Mouse (Mus musculus): ENCODE measurements around the gene Cd82. TPM values are rescaled to one million over a fixed set of nuclear protein-coding genes. Genes with fewer than 3 reads are reported as not detected.

Cd82 gene
- polyA plus RNA-seq, 1 experiment from 2014 or later, result 20.0 TPM

DNA sequence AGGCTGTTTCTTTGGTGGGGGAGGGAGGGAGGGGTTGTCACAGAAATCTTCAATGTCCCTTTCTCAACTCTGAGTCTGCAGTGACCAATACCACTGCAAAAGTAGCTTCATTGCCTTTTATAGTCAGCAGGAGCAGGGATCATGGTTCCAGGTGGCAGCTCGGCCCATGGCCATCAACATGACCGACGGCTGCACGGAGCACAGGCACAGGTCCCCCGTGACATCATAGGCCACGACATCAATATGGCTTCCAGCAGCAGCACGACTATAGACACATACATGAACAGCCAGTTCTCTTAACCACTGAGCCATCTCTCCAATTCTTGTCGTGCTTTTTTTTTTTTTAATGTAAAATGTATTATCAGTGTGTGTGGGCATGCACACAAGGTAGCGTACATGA is 48.8 kb downstream of the Cd82 start:
- Histone ChIP-seq H3K4me2 (replicated peaks) (no peak overlapping the region), H3K9ac (no peak overlapping the region), H3K36me3 (replicated peaks; ENCODE audit: control insufficient read depth, insufficient read depth) (no peaks in the 10 kb centered on the region), H3K9me3 (ENCODE audit: control insufficient read depth, low read length) (no peaks in the 10 kb centered on the region), H3K4me1 (replicated peaks; ENCODE audit: control insufficient read depth, insufficient read depth, low read length) (peaks cover 3% of the 10 kb centered on the region; the same call in 1 of the 2 replicates), H3K27ac (no peak overlapping the region), H3K4me3 (replicated peaks; ENCODE audit: low read length) (no peak overlapping the region), H3K27me3 (ENCODE audit: control insufficient read depth, insufficient read depth, low read length) (no peaks in the 10 kb centered on the region)
- no peak for ATAC-seq (ENCODE audit: low FRiP score)
- 85% methylated on average over 9 of the region's 9 CpGs for WGBS
- no peak for DNase-seq (ENCODE audit: low spot score)

DNA sequence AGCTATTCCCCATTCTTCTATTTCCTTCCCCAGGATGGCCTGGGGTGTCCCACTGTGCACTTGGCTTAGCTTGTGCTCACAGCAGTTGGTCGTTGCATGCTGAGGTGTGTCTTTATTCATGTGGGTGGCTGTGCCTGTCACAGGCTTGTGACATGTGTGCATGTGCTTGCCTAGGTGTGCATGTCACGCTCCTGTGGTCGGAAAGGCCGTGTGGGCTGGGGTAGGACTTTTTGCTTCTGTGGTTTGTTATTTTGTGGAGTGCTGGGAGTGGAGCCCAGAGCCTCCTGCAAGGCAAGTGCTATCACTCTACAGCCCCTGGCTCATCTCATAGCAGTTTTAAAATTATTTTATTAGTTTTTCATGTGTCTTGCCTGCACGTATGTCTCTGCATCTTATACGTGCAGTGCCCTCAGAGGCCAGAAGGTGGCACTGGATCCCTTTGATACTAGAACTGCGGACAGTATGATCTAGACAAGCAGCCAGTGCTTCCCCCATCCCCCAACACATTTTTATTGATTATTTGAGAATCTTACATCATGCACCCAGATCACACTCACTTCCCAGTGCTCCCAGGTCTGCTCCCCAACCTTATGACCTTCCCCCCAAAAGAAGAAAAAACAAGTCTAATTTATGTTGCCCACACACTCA is 49.4 kb downstream of the Cd82 start:
- Histone ChIP-seq H3K27ac (no peak overlapping the region), H3K36me3 (replicated peaks; ENCODE audit: control insufficient read depth, insufficient read depth) (no peaks in the 10 kb centered on the region), H3K4me1 (replicated peaks; ENCODE audit: control insufficient read depth, insufficient read depth, low read length) (peaks cover 3% of the 10 kb centered on the region; the same call in 1 of the 2 replicates), H3K27me3 (ENCODE audit: control insufficient read depth, insufficient read depth, low read length) (no peaks in the 10 kb centered on the region), H3K4me2 (replicated peaks) (no peak overlapping the region), H3K4me3 (replicated peaks; ENCODE audit: low read length) (no peak overlapping the region), H3K9ac (no peak overlapping the region), H3K9me3 (ENCODE audit: control insufficient read depth, low read length) (no peaks in the 10 kb centered on the region)
- 51% methylated on average over 7 of the region's 7 CpGs for WGBS
- no peak for ATAC-seq (ENCODE audit: low FRiP score)
- peak; percentile 77 for DNase-seq (ENCODE audit: low spot score)

DNA sequence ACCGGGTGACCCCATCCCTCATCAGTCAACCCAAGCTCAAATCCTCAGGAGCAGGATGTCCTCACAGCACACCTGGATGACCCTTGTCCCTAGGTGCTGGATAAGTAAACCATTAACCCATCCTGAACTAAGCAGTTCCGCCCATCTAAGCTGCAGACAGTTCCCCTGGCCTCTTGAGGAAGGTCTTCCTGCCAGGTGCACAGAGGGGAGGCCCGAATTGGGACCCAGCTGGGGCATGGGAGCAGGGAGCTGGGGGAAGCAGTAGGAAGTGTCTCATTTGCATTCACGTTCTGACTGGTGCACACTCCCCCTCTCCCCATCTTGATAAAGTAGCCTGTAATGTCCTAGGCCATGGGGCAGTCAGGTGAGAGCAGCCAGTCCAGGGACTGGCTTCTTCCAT is 50.8 kb downstream of the Cd82 start:
- no peak for ATAC-seq (ENCODE audit: low FRiP score)
- H3K9me3 ChIP-seq (ENCODE audit: control insufficient read depth, low read length), result no peaks in the 10 kb centered on the region
- H3K9ac ChIP-seq, result no peak overlapping the region

DNA sequence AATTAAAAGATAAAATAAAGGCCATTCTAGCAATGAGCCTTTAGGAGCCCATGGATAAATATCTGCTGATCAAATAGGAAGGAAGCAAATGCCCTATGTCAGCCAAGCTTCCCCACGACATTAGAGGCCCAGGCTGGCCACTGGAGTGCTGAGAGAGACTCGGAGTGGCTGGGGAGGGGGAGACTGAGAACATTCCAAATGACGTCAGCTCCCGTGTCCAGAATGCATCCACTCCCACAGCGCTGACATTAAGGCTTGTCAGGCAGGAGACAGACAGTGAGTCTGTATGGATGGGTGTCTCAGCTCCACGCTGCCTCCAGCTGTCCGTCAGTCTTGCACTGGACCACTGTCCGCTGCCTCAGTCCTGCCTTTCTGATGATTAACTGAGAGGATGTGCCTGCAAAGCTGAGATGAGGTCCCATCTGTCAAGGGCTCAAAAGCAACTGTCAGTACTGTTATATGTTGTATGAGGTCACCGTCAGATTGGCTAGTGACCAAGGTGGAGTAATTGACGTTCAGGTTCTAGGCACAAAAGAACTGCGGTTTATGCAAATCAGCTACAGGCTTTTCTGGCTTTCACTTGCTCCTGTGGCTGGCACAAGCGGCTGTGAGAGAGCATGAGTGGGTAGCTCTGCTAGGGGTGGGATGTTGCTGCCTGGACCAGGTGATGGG is 51.9 kb downstream of the Cd82 start:
- DNase-seq (ENCODE audit: low spot score), result no peak
- peaks cover 3% of the 10 kb centered on the region; the same call in 1 of the 2 replicates for H3K4me1 ChIP-seq (replicated peaks; ENCODE audit: control insufficient read depth, insufficient read depth, low read length)

More for the DNA sequence above, 50.8 kb downstream of the Cd82 start:
- H3K4me1 ChIP-seq (replicated peaks; ENCODE audit: control insufficient read depth, insufficient read depth, low read length), result peaks cover 3% of the 10 kb centered on the region; the same call in 1 of the 2 replicates
- no peak overlapping the region for H3K27ac ChIP-seq
- no peak overlapping the region for H3K4me3 ChIP-seq (replicated peaks; ENCODE audit: low read length)
- H3K36me3 ChIP-seq (replicated peaks; ENCODE audit: control insufficient read depth, insufficient read depth), result no peaks in the 10 kb centered on the region
- no peak for DNase-seq (ENCODE audit: low spot score)
- 55% methylated on average over 4 of the region's 4 CpGs for WGBS
- no peaks in the 10 kb centered on the region for H3K27me3 ChIP-seq (ENCODE audit: control insufficient read depth, insufficient read depth, low read length)
- H3K4me2 ChIP-seq (replicated peaks), result no peak overlapping the region

DNA sequence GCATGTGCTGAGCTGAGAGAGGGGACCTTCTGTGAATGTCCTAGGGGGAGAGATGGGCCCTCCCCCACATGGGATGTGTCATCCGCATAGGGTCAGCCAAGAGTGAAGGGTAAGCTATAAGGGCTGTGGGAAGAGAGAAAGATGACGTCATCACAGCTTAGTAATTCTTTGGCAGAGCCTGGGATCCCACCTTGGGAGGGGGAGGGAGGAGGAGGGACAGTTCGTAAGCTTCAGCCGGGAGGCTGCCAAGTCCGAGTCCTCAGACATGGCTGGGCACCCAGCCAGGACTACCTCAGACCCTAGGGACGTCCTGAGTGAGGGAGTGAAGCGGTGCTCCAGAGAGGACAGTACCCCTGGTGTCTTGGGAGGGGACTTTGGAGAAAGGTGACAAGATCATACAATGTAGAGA is 57.9 kb downstream of the Cd82 start:
- no peak overlapping the region for H3K27ac ChIP-seq
- H3K4me3 ChIP-seq (replicated peaks; ENCODE audit: low read length), result no peak overlapping the region
- DNase-seq (ENCODE audit: low spot score), result peak; percentile 42
- whole genome bisulfite sequencing, result 31% methylated on average over 7 of the region's 7 CpGs
- H3K9ac ChIP-seq, result no peak overlapping the region
- no peaks in the 10 kb centered on the region for H3K27me3 ChIP-seq (ENCODE audit: control insufficient read depth, insufficient read depth, low read length)
- H3K9me3 ChIP-seq (ENCODE audit: control insufficient read depth, low read length), result no peaks in the 10 kb centered on the region
- peak; percentile 51; the same call in 1 of the 2 replicates for ATAC-seq (ENCODE audit: low FRiP score)
- H3K36me3 ChIP-seq (replicated peaks; ENCODE audit: control insufficient read depth, insufficient read depth), result no peaks in the 10 kb centered on the region
- H3K4me1 ChIP-seq (replicated peaks; ENCODE audit: control insufficient read depth, insufficient read depth, low read length), result 0 out of 2 replicates have a peak, but pooled peaks cover 7% of the 10 kb centered on the region
- no peak overlapping the region for H3K4me2 ChIP-seq (replicated peaks)

More for the DNA sequence above, 51.9 kb downstream of the Cd82 start:
- no peak overlapping the region for H3K27ac ChIP-seq
- 29% methylated on average over 12 of the region's 12 CpGs for WGBS
- no peak for ATAC-seq (ENCODE audit: low FRiP score)
- H3K9ac ChIP-seq, result no peak overlapping the region
- H3K27me3 ChIP-seq (ENCODE audit: control insufficient read depth, insufficient read depth, low read length), result no peaks in the 10 kb centered on the region
- H3K36me3 ChIP-seq (replicated peaks; ENCODE audit: control insufficient read depth, insufficient read depth), result no peaks in the 10 kb centered on the region
- no peaks in the 10 kb centered on the region for H3K9me3 ChIP-seq (ENCODE audit: control insufficient read depth, low read length)
- H3K4me2 ChIP-seq (replicated peaks), result no peak overlapping the region
- H3K4me3 ChIP-seq (replicated peaks; ENCODE audit: low read length), result no peak overlapping the region

DNA sequence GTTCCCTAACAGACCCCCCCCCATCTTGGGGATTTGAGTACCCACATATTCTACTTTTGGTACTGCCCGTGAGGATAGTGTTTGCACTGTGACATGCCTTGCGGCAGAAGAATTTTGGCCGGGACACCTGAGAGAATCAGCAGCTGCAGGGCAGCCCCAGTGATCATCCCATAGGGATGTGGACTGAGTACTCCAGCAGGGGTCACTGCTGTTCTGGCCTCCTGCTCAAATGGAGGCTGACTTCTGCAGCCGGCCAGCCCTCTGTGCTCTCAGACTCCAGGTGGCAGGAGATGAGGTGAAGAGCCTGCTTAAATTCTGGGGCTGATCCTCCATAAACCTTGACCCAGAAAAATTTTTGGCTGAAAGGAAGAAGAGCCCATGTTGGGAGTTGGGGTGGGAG is 58.8 kb downstream of the Cd82 start:
- H3K4me2 ChIP-seq (replicated peaks), result no peak overlapping the region
- 0 out of 2 replicates have a peak, but pooled peaks cover 7% of the 10 kb centered on the region for H3K4me1 ChIP-seq (replicated peaks; ENCODE audit: control insufficient read depth, insufficient read depth, low read length)
- ATAC-seq (ENCODE audit: low FRiP score) (no peak), DNase-seq (ENCODE audit: low spot score) (no peak)
- no peak overlapping the region for H3K4me3 ChIP-seq (replicated peaks; ENCODE audit: low read length)
- 41% methylated on average over 4 of the region's 4 CpGs for WGBS
- H3K9me3 ChIP-seq (ENCODE audit: control insufficient read depth, low read length), result no peaks in the 10 kb centered on the region
- no peak overlapping the region for H3K9ac ChIP-seq
- H3K27me3 ChIP-seq (ENCODE audit: control insufficient read depth, insufficient read depth, low read length), result no peaks in the 10 kb centered on the region
- no peaks in the 10 kb centered on the region for H3K36me3 ChIP-seq (replicated peaks; ENCODE audit: control insufficient read depth, insufficient read depth)
- no peak overlapping the region for H3K27ac ChIP-seq

DNA sequence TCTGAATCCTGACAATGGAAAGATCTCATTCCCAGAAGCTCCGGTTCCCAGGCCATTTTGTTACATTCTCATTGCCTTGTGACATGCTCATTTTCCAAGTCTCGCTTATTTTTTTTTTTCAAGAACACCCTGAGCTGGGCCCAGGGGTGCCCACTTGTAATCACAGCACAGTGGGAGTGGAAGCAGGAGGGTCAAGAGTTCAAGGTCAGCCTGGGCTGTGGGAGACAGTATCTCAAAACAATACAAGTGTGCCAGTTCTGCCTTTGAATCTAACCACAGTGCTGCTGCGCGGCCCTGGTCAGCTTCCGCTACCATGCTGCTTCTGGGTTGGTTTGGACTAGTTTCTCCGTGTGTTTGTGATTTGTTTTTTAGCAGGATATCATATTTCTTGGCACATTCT is 59.7 kb downstream of the Cd82 start:
- Histone ChIP-seq H3K27me3 (ENCODE audit: control insufficient read depth, insufficient read depth, low read length) (no peaks in the 10 kb centered on the region), H3K9me3 (ENCODE audit: control insufficient read depth, low read length) (no peaks in the 10 kb centered on the region), H3K4me3 (replicated peaks; ENCODE audit: low read length) (no peak overlapping the region), H3K4me1 (replicated peaks; ENCODE audit: control insufficient read depth, insufficient read depth, low read length) (0 out of 2 replicates have a peak, but pooled peaks cover 7% of the 10 kb centered on the region), H3K27ac (no peak overlapping the region), H3K36me3 (replicated peaks; ENCODE audit: control insufficient read depth, insufficient read depth) (no peaks in the 10 kb centered on the region), H3K9ac (no peak overlapping the region), H3K4me2 (replicated peaks) (no peak overlapping the region)
- DNase-seq (ENCODE audit: low spot score), result no peak
- 84% methylated on average over 6 of the region's 6 CpGs for WGBS
- ATAC-seq (ENCODE audit: low FRiP score), result no peak

DNA sequence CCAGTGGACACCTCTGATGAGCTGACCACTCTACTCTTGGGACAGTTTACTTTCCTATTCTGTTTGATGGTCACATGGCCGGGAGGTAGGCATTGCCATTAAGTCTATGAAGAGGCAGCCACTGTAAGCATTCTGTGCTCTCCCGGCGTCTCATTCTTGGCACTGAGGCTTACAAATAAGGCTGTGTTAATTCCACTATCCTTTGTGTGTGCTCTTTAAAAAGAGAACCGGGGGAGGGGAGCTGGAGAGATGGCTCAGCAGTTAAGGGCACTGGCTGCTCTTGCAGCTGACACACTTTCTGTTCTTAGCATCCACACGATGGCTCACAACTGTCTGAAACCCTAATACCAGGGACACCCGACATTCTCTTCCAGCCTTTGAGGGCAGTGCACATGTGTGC is 71.7 kb downstream of the Cd82 start:
- Histone ChIP-seq H3K27ac (no peak overlapping the region), H3K9ac (no peak overlapping the region), H3K9me3 (ENCODE audit: control insufficient read depth, low read length) (peaks cover 4% of the 10 kb centered on the region), H3K4me2 (replicated peaks) (no peak overlapping the region), H3K36me3 (replicated peaks; ENCODE audit: control insufficient read depth, insufficient read depth) (no peaks in the 10 kb centered on the region), H3K4me3 (replicated peaks; ENCODE audit: low read length) (no peak overlapping the region), H3K4me1 (replicated peaks; ENCODE audit: control insufficient read depth, insufficient read depth, low read length) (peaks cover 17% of the 10 kb centered on the region), H3K27me3 (ENCODE audit: control insufficient read depth, insufficient read depth, low read length) (no peaks in the 10 kb centered on the region)
- peak; percentile 49; the same call in 1 of the 2 replicates for ATAC-seq (ENCODE audit: low FRiP score)
- WGBS, result 32% methylated on average over 6 of the region's 6 CpGs
- no peak for DNase-seq (ENCODE audit: low spot score)

DNA sequence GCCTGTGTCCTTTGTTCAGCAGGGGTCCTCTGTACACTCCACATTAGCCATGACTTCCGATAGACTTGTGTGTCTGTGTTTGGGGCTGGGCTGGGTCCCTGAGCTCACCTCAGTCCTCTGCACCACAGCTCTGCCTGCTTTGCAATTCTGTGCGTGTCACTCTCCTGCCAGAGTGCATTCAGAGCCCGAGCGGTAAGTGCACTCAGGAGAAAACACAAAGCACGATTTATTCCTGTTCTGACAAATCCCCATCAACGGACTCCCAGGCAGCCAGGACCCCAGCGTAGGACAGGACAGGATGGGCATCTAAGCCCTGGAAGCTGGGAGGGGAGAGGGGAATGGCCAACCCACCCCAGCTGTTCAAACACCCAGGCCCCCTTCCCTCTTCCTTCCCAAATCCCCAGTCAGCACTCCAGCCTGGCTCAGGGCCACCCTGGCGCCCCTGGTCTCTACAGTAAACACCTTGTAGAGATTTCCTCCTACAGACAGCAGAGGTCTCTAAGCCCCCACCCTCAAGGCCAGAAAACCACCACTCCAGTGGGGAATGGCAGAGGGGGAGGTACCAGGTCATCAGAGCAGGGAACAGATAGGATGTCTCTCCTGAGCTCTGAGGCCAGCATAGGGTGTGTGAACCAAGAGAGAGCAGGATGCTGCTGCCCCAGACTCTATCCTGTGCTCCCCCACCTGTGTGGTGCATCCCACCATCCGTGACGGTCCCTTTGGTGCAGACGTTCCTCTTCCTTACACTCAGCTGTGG is 72.6 kb downstream of the Cd82 start:
- Histone ChIP-seq H3K9me3 (ENCODE audit: control insufficient read depth, low read length) (no peaks in the 10 kb centered on the region), H3K27ac (0 out of 2 replicates have a peak overlapping the region, but pooled peaks have one; percentile 33), H3K4me1 (replicated peaks; ENCODE audit: control insufficient read depth, insufficient read depth, low read length) (peaks cover 17% of the 10 kb centered on the region), H3K9ac (0 out of 2 replicates have a peak overlapping the region, but pooled peaks have one; percentile 32), H3K36me3 (replicated peaks; ENCODE audit: control insufficient read depth, insufficient read depth) (no peaks in the 10 kb centered on the region), H3K4me3 (replicated peaks; ENCODE audit: low read length) (no peak overlapping the region), H3K27me3 (ENCODE audit: control insufficient read depth, insufficient read depth, low read length) (no peaks in the 10 kb centered on the region), H3K4me2 (replicated peaks) (no peak overlapping the region)
- ATAC-seq (ENCODE audit: low FRiP score) (peak; percentile 44; the same call in 1 of the 2 replicates), DNase-seq (ENCODE audit: low spot score) (no peak)
- 27% methylated on average over 11 of the region's 11 CpGs for WGBS

Measured in hindbrain, embryonic 14.5 days (tissue).